Mouse (Mus musculus): ENCODE data around the gene Sars2.
A peak's percentile ranks its signal among the peaks of the same experiment; 100 is the strongest.
"Not testable (repeated sequence)": the region's sequence is repeated elsewhere in the genome, so short reads cannot be mapped to it uniquely, and the experiment has no call there.

Gene Sars2

GRCm38 (mm10) chr7:28741709-28742438 is at the start of gene Sars2, which contains the start of gene Mrps12:
TSS of gene Sars2 (plus strand) at chr7:28741992.
TSS of gene Mrps12 (minus strand) at chr7:28741820.
- peak; percentile 96 for DNase-seq (ENCODE audit: extremely low read depth, low read depth, low spot score)

GRCm38 (mm10) chr7:28692545-28693320 is 49.1 kb upstream of the Sars2 start, which contains the start of gene Fbxo27:
TSS of gene Fbxo27 (plus strand) at chr7:28692849.
- DNase-seq (ENCODE audit: extremely low read depth, low read depth, low spot score): no peak

GRCm38 (mm10) chr7:28693321-28693966 is 48.3 kb upstream of the Sars2 start:
- peak; percentile 83 for DNase-seq (ENCODE audit: extremely low read depth, low read depth, low spot score)

- DNase-seq (ENCODE audit: extremely low read depth, low read depth, low spot score): no peak
Measured at GRCm38 (mm10) chr7:28694423-28694822, 47.4 kb upstream of the Sars2 start.

- no peak for DNase-seq (ENCODE audit: extremely low read depth, low read depth, low spot score)
Measured at GRCm38 (mm10) chr7:28694966-28695511, 46.8 kb upstream of the Sars2 start.

- DNase-seq (ENCODE audit: extremely low read depth, low read depth, low spot score): no peak
Measured at GRCm38 (mm10) chr7:28697277-28697676, 44.5 kb upstream of the Sars2 start.

- no peak for DNase-seq (ENCODE audit: extremely low read depth, low read depth, low spot score)
Measured at GRCm38 (mm10) chr7:28700269-28700668, 41.5 kb upstream of the Sars2 start.

GRCm38 (mm10) chr7:28701306-28701705 is 40.5 kb upstream of the Sars2 start:
- not testable (repeated sequence) for DNase-seq (ENCODE audit: extremely low read depth, low read depth, low spot score)

- no peak for DNase-seq (ENCODE audit: extremely low read depth, low read depth, low spot score)
Measured at GRCm38 (mm10) chr7:28702601-28703143, 39.1 kb upstream of the Sars2 start.

- no peak for DNase-seq (ENCODE audit: extremely low read depth, low read depth, low spot score)
Measured at GRCm38 (mm10) chr7:28709454-28709853, 32.3 kb upstream of the Sars2 start.

- DNase-seq (ENCODE audit: extremely low read depth, low read depth, low spot score): no peak
Measured at GRCm38 (mm10) chr7:28710962-28711361, 30.8 kb upstream of the Sars2 start.

GRCm38 (mm10) chr7:28714667-28715066 is 27.1 kb upstream of the Sars2 start:
- DNase-seq (ENCODE audit: extremely low read depth, low read depth, low spot score): no peak

GRCm38 (mm10) chr7:28715598-28715997 is 26.2 kb upstream of the Sars2 start:
- no peak for DNase-seq (ENCODE audit: extremely low read depth, low read depth, low spot score)

GRCm38 (mm10) chr7:28716590-28717281 is 25.1 kb upstream of the Sars2 start, which contains the start of gene Fbxo17:
TSS of gene Fbxo17 (plus strand) at chr7:28716804.
- no peak for DNase-seq (ENCODE audit: extremely low read depth, low read depth, low spot score)

GRCm38 (mm10) chr7:28717726-28718125 is 24.1 kb upstream of the Sars2 start:
- no peak for DNase-seq (ENCODE audit: extremely low read depth, low read depth, low spot score)

GRCm38 (mm10) chr7:28719159-28719558 is 22.6 kb upstream of the Sars2 start:
- no peak for DNase-seq (ENCODE audit: extremely low read depth, low read depth, low spot score)

GRCm38 (mm10) chr7:28719650-28720049 is 22.1 kb upstream of the Sars2 start:
- DNase-seq (ENCODE audit: extremely low read depth, low read depth, low spot score): no peak

- no peak for DNase-seq (ENCODE audit: extremely low read depth, low read depth, low spot score)
Measured at GRCm38 (mm10) chr7:28720753-28721537, 20.8 kb upstream of the Sars2 start.

- no peak for DNase-seq (ENCODE audit: extremely low read depth, low read depth, low spot score)
Measured at GRCm38 (mm10) chr7:28722079-28722478, 19.7 kb upstream of the Sars2 start.

- DNase-seq (ENCODE audit: extremely low read depth, low read depth, low spot score): no peak
Measured at GRCm38 (mm10) chr7:28724613-28725012, 17.2 kb upstream of the Sars2 start.
